In the genomic region with DNA sequence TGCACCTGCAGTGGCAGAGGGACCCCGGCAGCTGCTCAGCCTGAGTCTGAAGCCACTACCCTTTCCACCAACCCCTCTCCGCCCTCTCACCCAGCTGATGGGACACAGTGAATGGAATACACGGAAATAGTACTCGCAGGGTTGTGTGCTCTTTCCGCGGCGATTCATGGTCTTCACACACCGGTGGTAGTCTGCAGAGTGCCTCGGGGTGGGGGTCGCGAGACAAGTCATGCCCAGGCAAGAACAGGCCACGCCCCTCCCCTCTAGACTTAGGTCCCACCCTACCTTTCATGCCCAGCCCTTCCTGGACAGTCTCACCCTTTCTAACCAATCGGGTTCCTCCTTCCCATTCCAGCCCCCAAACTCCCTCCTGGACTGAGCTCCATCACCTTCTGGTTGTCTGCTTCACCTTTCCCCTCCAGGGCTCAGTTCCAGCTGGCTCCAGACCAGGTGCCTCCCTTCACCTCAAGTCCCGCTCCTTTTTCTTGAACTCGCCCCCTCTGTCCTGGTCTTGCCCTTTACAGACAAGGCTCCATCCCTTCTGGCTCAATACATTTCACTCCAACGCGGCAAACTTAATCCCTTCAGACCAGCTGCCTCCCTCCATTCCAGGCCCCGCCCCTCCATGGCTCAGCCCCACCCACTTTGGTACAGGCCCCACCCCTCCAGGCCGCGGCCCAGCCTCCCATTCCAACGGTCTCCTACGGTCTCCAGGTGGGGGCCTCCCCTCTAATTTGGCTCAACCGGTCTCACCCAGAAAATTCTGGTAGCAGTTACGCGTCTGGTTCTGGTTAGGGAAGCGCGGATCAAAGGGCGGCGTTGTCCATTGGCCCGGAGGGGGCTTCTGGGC, we compare ENCODE assay signal across 1 mouse cellular context.
TF ChIP-seq lines count a peak whose summit lies in the region.

No protein-coding gene starts in this region.

TF ChIP-seq in MEL, 35 proteins besides CTCF, POLR2A, EP300 and RAD21:
- no peak for TF ChIP-seq ETS1 (IDR thresholded peaks at IDR 0.05; ENCODE audit: low read depth, low read length)
- TF ChIP-seq POLR2AphosphoS5 (IDR thresholded peaks at IDR 0.05; ENCODE audit: borderline replicate concordance, low read depth, low read length): peak; percentile 80; the same call in 1 of the 2 replicates
